22 mouse cellular contexts compared by ENCODE assay signal in the genomic region with DNA sequence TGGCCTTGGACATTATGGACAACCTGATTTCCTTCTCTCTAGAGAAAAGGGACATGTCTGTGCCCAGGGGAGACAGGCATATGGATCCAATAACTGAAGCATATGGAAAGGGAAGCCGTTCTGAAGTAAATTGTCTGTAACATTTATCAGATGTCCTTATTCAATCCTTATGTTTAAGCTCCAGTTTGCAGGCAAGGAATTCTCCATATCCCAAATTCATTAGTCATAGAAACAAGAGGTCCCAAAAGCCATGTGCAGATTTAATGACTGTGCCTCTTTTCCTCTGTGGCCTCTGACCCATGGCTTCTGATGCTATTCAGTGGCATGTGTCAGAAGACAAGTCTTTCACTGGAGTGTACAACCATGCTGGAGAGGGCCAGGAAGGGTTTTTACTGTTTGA.
DNase-seq lines count a peak whose midpoint lies in the region; ATAC-seq and TF ChIP-seq lines count a peak whose summit lies in the region.
"Had no signal": no experiment of that assay in that cellular context is flagged by ENCODE, and none has a peak within 500 bp of the region (broad histone marks: within the 10 kb centered on the region; RNA-seq: fewer than 3 reads in every experiment).

No protein-coding gene starts in this region.

- H3K4me2 ChIP-seq in lung, embryonic 14.5 days: no peak overlapping the region
- H3K4me2 ChIP-seq in embryonic facial prominence, embryonic 11.5 days (ENCODE audit: low read depth, low read length): no peak overlapping the region
- H3K4me2 ChIP-seq in hindbrain, postnatal 0 days (ENCODE audit: low read depth, low read length): no peak overlapping the region
- H3K4me2 ChIP-seq: hindbrain, embryonic 13.5 days; midbrain, embryonic 11.5 days had no signal

- 25% methylated on average over 1 of the region's 1 CpGs for WGBS in lung, embryonic 14.5 days
- WGBS in lung, adult 2 months: 76% methylated on average over 1 of the region's 1 CpGs
- WGBS in embryonic facial prominence, embryonic 11.5 days: 19% methylated on average over 1 of the region's 1 CpGs
- WGBS in hindbrain, postnatal 0 days: 60% methylated on average over 1 of the region's 1 CpGs

- H3K36me3 ChIP-seq in lung, embryonic 14.5 days (ENCODE audit: insufficient read depth): no peaks in the 10 kb centered on the region
- H3K36me3 ChIP-seq in embryonic facial prominence, embryonic 11.5 days (replicated peaks; ENCODE audit: control insufficient read depth, insufficient read depth, low read depth, low read length): no peaks in the 10 kb centered on the region
- H3K36me3 ChIP-seq in hindbrain, postnatal 0 days (ENCODE audit: insufficient read depth, low read length): no peaks in the 10 kb centered on the region
- H3K36me3 ChIP-seq: forebrain, embryonic 10.5 days; hindbrain, embryonic 13.5 days had no signal

- H3K27ac ChIP-seq in lung, embryonic 14.5 days (ENCODE audit: low read depth): no peak overlapping the region
- H3K27ac ChIP-seq in embryonic facial prominence, embryonic 11.5 days (replicated peaks; ENCODE audit: low read depth, low read length): no peak overlapping the region
- no peak overlapping the region for H3K27ac ChIP-seq in hindbrain, postnatal 0 days
- H3K27ac ChIP-seq: forebrain, embryonic 10.5 days; heart, adult 2 months; hindbrain, embryonic 13.5 days; liver, embryonic 14.5 days had no signal

- H3K9me3 ChIP-seq in lung, embryonic 14.5 days (ENCODE audit: low read depth, low read length): no peaks in the 10 kb centered on the region
- no peaks in the 10 kb centered on the region for H3K9me3 ChIP-seq in embryonic facial prominence, embryonic 11.5 days (replicated peaks; ENCODE audit: control insufficient read depth, low read length)
- H3K9me3 ChIP-seq in hindbrain, postnatal 0 days (ENCODE audit: low read length): no peaks in the 10 kb centered on the region
- H3K9me3 ChIP-seq: hindbrain, embryonic 13.5 days had no signal

- no peaks in the 10 kb centered on the region for H3K27me3 ChIP-seq in lung, embryonic 14.5 days (ENCODE audit: insufficient read depth, low read length)
- H3K27me3 ChIP-seq in embryonic facial prominence, embryonic 11.5 days (ENCODE audit: control insufficient read depth, insufficient read depth, low read length): no peaks in the 10 kb centered on the region
- no peaks in the 10 kb centered on the region for H3K27me3 ChIP-seq in hindbrain, postnatal 0 days (ENCODE audit: insufficient read depth, low read length)
- H3K27me3 ChIP-seq: hindbrain, embryonic 13.5 days; Patski had no signal

- H3K4me1 ChIP-seq in lung, embryonic 14.5 days (ENCODE audit: insufficient read depth): peaks cover 13% of the 10 kb centered on the region
- peaks cover 2% of the 10 kb centered on the region; the same call in 1 of the 2 replicates for H3K4me1 ChIP-seq in lung, adult 2 months (ENCODE audit: control insufficient read depth, insufficient read depth, low read length)
- H3K4me1 ChIP-seq in embryonic facial prominence, embryonic 11.5 days (ENCODE audit: control insufficient read depth, insufficient read depth, low read length): peaks cover 4% of the 10 kb centered on the region; the same call in 1 of the 2 replicates
- H3K4me1 ChIP-seq in hindbrain, postnatal 0 days (ENCODE audit: insufficient read depth, low read length): 0 out of 2 replicates have a peak, but pooled peaks cover 6% of the 10 kb centered on the region

- no peak for TF ChIP-seq CTCF in lung, embryonic 14.5 days (IDR thresholded peaks at IDR 0.05; ENCODE audit: low read depth)
- no peak for TF ChIP-seq CTCF in lung, adult 2 months (IDR thresholded peaks at IDR 0.05; ENCODE audit: insufficient read depth, low read length)
- TF ChIP-seq CTCF in hindbrain, postnatal 0 days (IDR thresholded peaks at IDR 0.05; ENCODE audit: low read depth): no peak

- ATAC-seq in lung, embryonic 14.5 days (ENCODE audit: insufficient read depth): no peak
- no peak; the same call in 1 of the 2 replicates for ATAC-seq in embryonic facial prominence, embryonic 11.5 days (replicated peaks; ENCODE audit: insufficient number of reproducible peaks, low FRiP score, low TSS enrichment, low read depth)
- no peak for ATAC-seq in hindbrain, postnatal 0 days
- ATAC-seq: forebrain, embryonic 16.5 days; inflammation-experienced regulatory T-cells, adult 6 months; Patski had no signal

- H3K9ac ChIP-seq in lung, embryonic 14.5 days: no peak overlapping the region
- H3K9ac ChIP-seq in embryonic facial prominence, embryonic 11.5 days (replicated peaks; ENCODE audit: low read length): no peak overlapping the region
- no peak overlapping the region for H3K9ac ChIP-seq in hindbrain, postnatal 0 days (replicated peaks; ENCODE audit: low read length)
- H3K9ac ChIP-seq: hindbrain, embryonic 13.5 days; liver, embryonic 14.5 days had no signal

- TF ChIP-seq POLR2A in lung, adult 2 months (IDR thresholded peaks at IDR 0.05; ENCODE audit: borderline replicate concordance, extremely low read depth, low read depth, low read length): no peak

- H3K4me3 ChIP-seq in lung, embryonic 14.5 days (ENCODE audit: low read depth, low read length): no peak overlapping the region
- H3K4me3 ChIP-seq in lung, adult 2 months (replicated peaks; ENCODE audit: extremely low read depth, low read depth, low read length): no peak overlapping the region
- H3K4me3 ChIP-seq in embryonic facial prominence, embryonic 11.5 days (ENCODE audit: low read depth, low read length): no peak overlapping the region
- H3K4me3 ChIP-seq in hindbrain, postnatal 0 days (ENCODE audit: low read length): no peak overlapping the region
- H3K4me3 ChIP-seq: forebrain, embryonic 10.5 days; heart, adult 2 months; hindbrain, embryonic 13.5 days had no signal

- DNase-seq in lung, embryonic 14.5 days: peak; percentile 28
- DNase-seq in lung, adult 2 months: no peak
- DNase-seq in embryonic facial prominence, embryonic 11.5 days (ENCODE audit: low spot score): peak; percentile 85
- peak; percentile 62 for DNase-seq in forelimb bud, embryonic 11.5 days (ENCODE audit: low read depth, low spot score)
- no peak for DNase-seq in adrenal gland, postnatal 36 days
- no peak for DNase-seq in liver
- no peak for DNase-seq in hindbrain, postnatal 0 days (ENCODE audit: low spot score)
- DNase-seq: cerebellum, adult 18-20 months; cerebellum, postnatal 14 days; gastrocnemius, postnatal 14 days; heart, adult 2 months; kidney, adult 18-20 months; lung, postnatal 10 days; right cerebral cortex, postnatal 25 days; spleen, adult 18-20 months had no signal

Comparison
In these comparisons a context has a peak if more than half of its experiments do, and no peak if none do; other contexts are left out.
1. DNase-seq: peak in lung, embryonic 14.5 days (single experiment), embryonic facial prominence, embryonic 11.5 days (single experiment) and forelimb bud, embryonic 11.5 days (single experiment); none in lung, adult 2 months (single experiment), adrenal gland, postnatal 36 days (0 of 2), liver (single experiment) and hindbrain, postnatal 0 days (single experiment).